Mouse (Mus musculus) thymus, postnatal 0 days (tissue): ENCODE results near the gene Ndufs3. TPM values are rescaled to one million over a fixed set of nuclear protein-coding genes. Genes with fewer than 3 reads are reported as not detected.
"Not testable (repeated sequence)": the region's sequence is repeated elsewhere in the genome, so short reads cannot be mapped to it uniquely, and the experiment has no call there.

Experiments
- DNase-seq: peaks from one replicate; pipeline ENCODE4 v3.0.0-alpha.2; 2015; ENCODE audit warnings: low spot score
- polyA plus RNA-seq: library from polyadenylated mRNA; unstranded; fragments of >200 nt; fragmentation: Nextera tagmentation; extraction: Ambion mirVana; gene quantifications from 2 replicates; pipeline ENCODE4 v1.2.1, GENCODE M21; 2015

Ndufs3 gene
- polyA plus RNA-seq, 1 experiment from 2014 or later = 230 TPM

GRCm38 (mm10) chr2:90910861-90911260 is 6.2 kb upstream of the Ndufs3 start:
- no peak for DNase-seq

GRCm38 (mm10) chr2:90906721-90907120 is 2.1 kb upstream of the Ndufs3 start:
- no peak for DNase-seq

GRCm38 (mm10) chr2:90904856-90905224 is 213 bp upstream of the Ndufs3 start:
- DNase-seq = no peak

- DNase-seq = no peak
These were observed 1.2 kb downstream of the Ndufs3 start for GRCm38 (mm10) chr2:90903398-90903797.

GRCm38 (mm10) chr2:90894299-90894677 is 10.3 kb downstream of the Ndufs3 start:
- not testable (repeated sequence) for DNase-seq

GRCm38 (mm10) chr2:90893673-90894298 is 10.8 kb downstream of the Ndufs3 start:
- DNase-seq = no peak

GRCm38 (mm10) chr2:90889550-90890548 is 14.8 kb downstream of the Ndufs3 start:
- DNase-seq = peak; percentile 65

GRCm38 (mm10) chr2:90887627-90888026 is 17.0 kb downstream of the Ndufs3 start:
- no peak for DNase-seq

GRCm38 (mm10) chr2:90886436-90886835 is 18.2 kb downstream of the Ndufs3 start:
- DNase-seq = no peak

- DNase-seq = no peak
These were observed 19.2 kb downstream of the Ndufs3 start, which contains the start of gene C1qtnf4 for GRCm38 (mm10) chr2:90885218-90886041. C1qtnf4 (plus strand) TSS chr2:90885860.

- DNase-seq = no peak
These were observed 22.8 kb downstream of the Ndufs3 start for GRCm38 (mm10) chr2:90881824-90882223.

GRCm38 (mm10) chr2:90880144-90880785 is 24.4 kb downstream of the Ndufs3 start:
- DNase-seq = no peak

- no peak for DNase-seq
These were observed 25.2 kb downstream of the Ndufs3 start for GRCm38 (mm10) chr2:90879419-90879818.

GRCm38 (mm10) chr2:90877584-90878259 is 26.9 kb downstream of the Ndufs3 start:
- DNase-seq = no peak

GRCm38 (mm10) chr2:90875239-90875638 is 29.4 kb downstream of the Ndufs3 start:
- DNase-seq = no peak

- no peak for DNase-seq
These were observed 30.6 kb downstream of the Ndufs3 start for GRCm38 (mm10) chr2:90874025-90874424.

GRCm38 (mm10) chr2:90871180-90871961 is 33.3 kb downstream of the Ndufs3 start:
- no peak for DNase-seq

- no peak for DNase-seq
These were observed 34.5 kb downstream of the Ndufs3 start for GRCm38 (mm10) chr2:90870136-90870601.

- peak; percentile 71 for DNase-seq
These were observed 38.1 kb downstream of the Ndufs3 start for GRCm38 (mm10) chr2:90866524-90866923.
